Mouse (Mus musculus) spleen, postnatal 4 days (tissue): ENCODE results near the gene Pbx2.
A peak's percentile ranks its signal among the peaks of the same experiment; 100 is the strongest.

Experiments
- DNase-seq, 2 experiments: peaks; one replicate each; pipeline ENCODE4 v3.0.0; 2022; ENCODE audit warnings: low spot score in 2 of 2

The Pbx2 gene

DNA sequence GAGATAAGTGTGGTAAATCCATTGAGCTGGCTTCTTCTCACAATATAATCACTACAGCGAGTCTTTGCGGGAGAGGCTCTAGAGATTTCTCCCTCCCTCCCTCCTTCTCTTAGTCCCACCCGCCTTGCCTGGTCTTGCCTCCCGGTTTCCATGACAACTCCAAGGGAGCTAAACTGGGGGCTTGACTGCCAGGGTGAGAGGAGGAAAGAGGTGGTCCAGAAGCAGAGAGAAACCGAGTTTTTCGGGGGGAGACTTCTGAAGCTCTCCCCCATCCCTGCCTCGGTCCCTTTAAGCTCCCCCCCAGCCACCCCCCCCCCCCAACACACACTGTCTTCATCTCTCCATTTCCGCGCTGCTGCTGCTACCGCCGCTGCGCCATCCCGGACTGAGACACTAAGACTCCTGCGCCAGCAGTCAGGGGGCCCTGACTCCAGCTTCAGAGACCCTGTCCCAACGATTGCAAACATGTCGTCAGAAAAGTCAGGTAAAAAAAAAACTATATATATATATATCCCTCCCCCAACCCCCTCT, 38.2 kb downstream of the Pbx2 start, which contains the start of gene Prrt1:
Gene Prrt1 (plus strand): TSS at position 313 of the 531 bp plus-strand sequence.
- DNase-seq = no peak

DNA sequence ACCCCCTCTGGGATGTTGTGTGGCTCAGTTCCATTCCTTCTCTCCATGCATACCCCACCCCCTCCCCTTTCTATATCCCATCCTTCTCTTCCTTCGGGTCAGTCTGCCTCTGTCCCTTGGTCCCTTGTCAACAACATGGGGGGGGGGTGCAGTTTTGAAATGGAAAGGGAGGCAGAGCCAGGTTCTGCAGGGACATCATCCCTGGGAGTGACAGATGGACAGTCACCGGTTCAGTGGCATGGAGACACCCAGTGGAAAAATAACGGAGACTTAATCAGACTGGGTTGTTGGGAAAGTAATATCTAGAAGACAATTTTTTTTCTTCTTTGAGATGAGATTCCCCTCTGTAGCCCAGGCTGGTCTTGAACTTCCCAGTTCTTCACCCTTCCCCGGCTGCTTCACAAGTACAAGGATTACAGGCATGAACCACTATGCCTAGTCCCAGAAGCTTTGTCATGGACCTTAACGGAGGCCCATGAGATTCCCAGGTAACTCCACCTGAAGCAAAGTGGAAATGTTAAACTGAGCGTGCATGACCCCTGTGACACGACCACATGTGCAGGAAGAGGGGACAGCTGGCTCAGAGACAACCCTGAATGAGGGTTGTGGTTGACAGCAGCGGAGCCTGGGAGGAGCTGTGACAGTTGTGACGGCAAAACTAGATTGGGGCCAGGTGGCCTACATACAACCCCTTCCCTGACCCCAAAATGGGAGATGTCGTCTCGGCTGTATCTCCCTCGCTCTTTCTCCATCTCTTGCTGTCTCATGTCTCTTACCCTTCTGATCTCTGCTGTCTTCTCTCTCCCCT, 38.9 kb downstream of the Pbx2 start:
- DNase-seq = no peak

DNA sequence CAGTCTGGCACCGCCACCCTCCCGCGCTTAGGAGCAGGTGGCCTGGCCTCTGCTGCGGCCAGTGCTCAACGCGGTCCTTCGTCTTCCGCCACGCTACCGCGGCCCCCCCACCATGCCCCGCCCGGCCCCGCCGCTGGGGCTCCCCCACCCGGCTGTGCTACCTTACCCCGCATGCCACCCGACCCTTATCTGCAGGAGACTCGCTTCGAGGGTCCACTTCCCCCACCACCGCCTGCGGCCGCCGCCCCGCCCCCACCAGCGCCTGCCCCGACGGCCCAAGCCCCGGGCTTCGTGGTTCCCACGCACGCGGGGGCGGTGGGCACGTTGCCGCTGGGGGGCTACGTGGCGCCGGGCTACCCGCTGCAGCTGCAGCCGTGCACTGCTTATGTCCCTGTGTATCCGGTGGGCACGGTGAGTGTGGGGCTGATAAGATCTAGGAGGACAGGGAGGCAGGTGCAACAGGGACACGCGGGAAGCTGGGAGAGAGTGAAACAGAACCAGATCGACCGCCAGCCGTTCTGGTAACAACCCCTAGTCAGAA, 39.8 kb downstream of the Pbx2 start:
- DNase-seq = no peak

DNA sequence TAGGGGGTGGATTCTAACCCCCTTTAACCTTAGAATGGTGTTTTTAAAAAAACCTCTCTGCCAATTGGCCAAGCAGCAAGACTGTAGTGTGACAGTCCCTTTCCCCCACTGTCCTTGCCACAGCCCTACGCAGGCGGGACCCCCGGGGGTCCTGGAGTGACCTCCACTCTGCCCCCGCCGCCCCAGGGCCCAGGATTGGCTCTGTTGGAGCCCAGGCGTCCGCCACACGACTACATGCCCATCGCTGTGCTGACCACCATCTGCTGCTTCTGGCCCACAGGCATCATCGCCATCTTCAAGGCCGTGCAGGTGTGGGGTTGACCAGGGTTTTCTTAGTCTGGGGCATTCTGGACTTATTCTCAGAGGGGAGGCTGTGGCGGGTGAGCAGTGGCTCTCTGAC, 40.6 kb downstream of the Pbx2 start:
- no peak for DNase-seq

DNA sequence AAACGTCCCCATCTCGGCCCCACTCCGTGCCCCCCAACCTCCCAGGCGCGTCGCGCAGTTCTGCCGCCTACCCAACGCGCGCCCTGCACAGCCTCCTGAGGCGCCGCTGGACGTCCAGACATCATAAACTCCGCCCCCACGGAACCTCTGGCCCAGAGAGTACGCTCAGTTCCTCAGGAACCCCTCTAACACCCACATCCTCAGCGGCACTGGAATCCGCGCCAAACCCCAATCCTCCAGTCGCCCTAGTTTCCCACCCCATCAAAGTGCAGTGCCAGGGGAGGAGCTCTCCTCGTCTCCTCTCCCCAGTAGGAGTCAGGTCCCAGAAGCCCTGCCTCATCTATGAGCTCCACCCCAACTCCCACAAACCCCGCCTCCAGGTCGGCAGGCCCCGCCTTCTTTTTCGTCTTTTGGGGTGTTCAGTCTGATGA, 41.2 kb downstream of the Pbx2 start:
- DNase-seq = peak in 1 of 2 experiments; percentile 76

DNA sequence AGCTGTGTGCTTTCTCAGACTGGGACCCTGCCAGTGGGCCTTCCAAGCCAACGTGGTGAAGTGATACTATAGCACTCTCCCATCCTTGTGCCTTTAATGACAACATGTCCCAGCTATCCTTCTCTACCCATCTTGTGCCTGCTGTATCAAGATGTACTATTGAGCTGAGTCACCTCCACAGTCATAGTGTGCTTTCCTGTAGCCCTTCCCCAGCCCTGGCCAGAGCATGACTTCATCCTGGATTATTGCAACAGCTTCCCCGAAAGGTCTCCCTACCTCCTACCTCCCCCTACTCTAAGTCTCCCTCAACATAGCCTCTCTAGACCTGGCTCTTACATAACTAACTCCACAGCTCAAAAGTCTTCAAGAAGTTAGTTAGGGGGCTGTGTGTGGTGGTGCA, 44.6 kb downstream of the Pbx2 start:
- no peak for DNase-seq

DNA sequence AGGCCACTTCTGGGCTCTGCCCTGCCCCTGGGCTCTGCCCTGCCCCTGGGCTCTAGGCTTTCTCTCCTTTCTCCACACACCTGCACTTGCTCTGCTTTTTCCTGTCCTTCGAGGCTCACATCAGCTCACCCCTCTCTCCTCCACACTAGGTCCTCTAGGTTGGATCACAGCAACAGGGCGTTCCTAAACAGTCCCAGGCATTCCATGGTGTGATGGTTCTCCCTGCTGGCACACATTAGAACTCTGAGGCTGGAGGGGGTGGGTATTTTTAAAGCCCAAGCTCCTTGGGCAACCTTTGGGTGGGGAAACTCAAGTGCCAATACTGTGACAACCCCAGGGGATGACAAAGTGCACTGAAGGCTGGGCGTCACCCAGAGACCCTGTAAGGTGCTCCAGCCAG, 46.4 kb downstream of the Pbx2 start:
- DNase-seq = no peak

DNA sequence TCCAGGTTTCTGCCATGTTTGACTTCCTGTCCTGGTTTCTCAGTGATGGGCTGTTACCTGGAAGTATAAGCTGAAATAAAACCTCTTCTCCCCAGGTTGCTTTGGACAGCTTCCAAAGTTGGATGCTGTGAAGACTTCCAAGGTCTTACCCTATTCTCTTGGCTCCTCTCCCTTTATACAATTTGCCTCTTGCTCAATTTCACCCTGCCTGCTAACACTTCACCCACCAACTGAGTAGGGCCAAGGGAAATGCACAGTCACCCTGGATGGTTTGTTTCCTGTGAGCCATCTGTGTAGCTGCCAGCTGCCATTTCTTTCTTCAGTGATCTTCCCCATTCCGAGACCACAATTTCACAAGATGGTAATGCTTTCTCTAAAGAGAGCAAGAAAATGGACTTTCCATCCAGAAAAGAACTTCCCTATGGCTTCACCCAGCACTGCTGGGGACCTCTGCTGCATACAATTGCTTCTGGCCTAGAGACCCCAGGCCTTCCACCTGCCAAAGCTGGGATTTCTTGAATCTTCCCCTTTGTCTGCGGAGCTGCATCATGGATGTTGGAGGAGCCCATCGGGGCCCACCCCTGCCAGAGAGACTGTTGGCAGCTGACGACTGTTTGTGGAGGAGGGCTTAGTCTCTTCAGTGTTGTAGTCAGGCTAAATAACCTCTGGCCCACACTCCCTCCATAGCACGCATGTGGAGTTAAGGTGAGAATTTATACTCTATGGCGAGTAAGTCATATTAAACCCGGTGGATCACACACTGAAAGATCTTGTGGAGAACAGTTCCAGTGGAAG, 48.6 kb downstream of the Pbx2 start:
- no peak for DNase-seq

DNA sequence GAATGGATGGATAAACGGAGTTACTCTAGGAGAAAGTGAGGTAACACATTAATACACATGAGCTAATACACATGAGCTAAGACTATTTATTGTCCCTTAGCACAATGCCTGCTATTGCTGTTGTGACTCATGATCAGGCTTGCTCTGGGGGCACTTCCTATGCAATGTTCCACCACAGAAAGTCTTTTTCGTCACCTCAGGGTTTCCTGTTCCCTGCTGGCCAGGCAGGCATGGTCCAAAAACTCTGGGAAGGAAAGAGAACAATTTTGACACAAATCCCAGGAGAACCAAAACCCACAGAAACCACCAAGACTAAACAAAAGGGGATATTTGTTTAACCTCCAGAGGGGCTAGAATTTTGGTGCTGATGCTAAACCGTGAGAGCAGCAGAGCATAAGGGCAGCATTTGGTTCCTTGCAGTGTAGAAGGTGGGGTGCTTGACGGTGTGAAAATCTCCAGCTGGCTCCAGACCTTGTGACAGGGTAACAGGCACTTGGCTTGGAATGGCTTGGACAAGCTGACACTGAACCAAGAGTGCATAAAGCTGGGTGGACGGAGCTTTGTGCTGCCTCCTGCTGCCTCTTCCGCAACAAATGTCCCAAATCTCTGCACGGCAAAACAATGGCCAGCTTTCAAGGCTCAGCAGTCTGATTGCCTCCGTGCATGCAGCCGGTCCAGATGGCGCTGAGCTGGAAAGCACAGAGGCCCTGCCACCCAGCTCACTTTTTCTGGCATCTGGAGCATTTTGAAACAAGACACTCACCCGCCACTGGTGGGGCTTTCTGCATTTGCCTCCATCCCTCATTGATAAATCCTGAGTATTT, 49.9 kb downstream of the Pbx2 start:
- DNase-seq = no peak

DNA sequence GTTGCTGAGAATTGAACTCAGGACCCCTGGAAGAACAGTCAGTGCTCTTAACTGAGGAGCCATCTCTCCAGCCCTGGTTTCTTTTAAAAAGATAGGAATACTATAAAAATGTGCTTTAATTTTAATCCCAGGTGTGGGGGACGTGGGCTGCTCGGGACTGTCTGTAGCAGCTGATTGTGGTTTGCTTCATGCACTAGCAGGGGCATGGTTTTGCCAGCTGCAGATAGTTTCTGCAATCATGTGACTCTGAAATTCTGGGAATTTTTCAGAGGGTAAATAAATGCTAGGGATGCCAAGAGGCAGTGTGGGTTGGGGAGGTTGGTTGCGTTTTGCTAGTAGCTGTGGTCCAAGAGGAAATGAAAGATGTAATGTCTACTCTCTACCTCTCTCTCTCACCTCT, 50.9 kb downstream of the Pbx2 start:
- DNase-seq = no peak

DNA sequence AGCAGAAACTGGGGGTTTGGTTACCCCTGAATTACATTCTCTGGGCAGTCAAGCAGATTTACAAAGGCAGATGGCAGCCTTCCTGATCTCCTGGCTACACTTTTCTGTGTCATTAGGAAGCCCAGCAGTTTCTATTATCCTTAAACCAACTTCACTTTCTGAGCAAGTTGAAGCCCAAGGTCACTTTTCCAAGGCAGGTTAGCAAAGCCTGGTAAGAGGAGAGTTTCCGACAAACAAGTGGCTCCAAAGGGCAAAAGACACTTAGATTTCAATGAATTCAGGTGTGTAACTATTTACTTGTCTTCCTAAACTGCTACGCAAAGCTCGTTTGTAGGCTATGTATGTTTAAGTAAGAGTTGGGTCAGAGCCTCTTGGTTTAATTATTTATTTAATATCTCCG, 52.3 kb downstream of the Pbx2 start:
- DNase-seq = no peak

DNA sequence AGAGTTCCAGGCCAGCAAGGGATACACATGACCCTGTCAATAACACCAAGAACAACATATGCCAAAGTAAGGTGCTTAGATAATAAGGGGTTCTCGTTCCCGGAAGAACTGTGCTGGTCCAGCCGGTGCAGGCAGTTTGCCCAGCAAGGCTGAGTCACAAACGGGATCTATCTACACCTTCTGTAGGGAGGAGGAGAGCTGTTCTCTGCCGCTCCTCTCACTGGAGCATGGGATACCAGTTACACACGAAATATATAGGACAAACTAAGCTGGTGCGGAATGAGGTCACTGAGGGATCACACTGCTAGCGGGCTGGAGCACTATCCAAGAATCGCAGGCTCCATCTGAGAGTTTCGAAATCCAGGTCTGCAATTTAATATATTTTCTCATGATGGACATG, 52.9 kb downstream of the Pbx2 start:
- no peak for DNase-seq

DNA sequence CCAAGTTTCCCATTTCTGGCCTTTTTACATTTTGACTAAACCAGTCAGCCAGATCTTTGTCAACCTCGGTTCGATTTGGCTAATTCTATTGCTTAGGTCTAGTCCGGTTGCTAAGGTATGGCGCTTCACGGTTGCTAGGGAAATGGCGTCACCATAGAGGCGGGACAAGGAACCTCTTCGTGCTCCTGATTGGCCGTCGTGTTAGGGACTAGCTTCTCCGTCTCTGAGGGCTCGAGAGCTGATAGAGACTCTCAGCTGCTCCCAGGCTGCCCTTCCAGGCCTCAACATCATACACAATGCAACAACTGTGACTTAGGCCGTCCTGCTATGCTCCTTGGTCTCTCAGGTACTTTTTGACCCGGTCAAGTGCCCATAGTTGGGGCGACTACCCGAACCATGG, 53.5 kb downstream of the Pbx2 start, which contains the start of gene Fkbpl:
Gene Fkbpl (plus strand): TSS at position 157 of the 400 bp plus-strand sequence.
- DNase-seq = peak; percentile 91 to 93

DNA sequence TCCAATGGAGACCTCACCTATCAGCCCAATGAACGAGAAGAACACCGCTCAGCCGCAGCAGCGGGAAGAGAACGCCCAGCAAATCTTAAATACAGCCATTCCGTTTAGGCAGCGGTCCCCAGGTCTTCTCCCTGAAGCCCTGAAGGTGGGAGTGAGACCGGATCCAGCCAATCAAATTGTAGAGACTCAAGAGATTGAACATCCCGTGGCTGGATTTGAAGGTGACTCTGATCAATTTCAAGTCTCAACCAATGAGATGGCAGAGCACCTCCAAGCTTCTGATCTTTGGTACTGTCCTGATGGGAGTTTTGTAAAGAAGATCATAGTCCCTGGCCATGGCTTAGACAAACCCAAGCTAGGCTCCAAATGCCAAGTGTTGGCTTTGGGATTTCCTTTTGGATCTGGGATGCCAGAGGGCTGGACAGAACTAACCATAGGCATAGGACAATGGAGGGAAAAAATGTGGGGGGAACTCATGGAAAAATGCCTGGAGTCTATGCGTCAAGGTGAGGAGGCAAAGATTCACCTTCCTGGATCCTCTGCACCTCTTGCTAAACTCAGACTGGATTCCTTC, 54.3 kb downstream of the Pbx2 start:
- DNase-seq = no peak

DNA sequence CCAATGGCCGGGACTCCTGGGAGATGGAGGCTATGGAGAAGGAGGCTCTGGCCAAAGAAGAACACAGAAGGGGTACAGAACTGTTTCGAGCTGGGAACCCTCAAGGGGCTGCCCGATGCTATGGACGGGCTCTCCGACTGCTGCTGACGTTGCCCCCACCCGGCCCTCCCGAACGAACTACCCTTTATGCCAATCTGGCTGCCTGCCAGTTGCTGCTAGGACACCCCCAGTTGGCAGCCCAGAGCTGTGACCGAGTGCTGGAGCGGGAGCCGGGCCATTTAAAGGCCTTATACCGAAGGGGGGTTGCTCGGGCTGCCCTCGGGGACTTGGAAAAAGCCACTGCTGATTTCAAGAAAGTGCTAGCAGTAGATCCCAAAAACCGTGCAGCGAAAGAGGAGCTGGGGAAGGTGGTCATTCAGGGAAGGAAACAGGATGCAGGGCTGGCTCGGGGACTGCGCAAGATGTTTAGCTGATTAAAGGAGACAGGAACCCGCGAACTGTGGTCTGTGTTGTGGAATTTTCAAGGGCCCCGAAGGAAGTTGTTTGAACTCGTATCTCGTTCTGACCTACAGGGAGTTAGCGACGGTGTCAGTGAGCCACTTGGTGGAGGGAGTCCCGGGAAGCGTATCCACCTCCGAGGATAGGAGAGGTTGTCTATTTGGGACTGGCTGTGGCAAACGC, 54.9 kb downstream of the Pbx2 start:
- DNase-seq = no peak
